Mouse (Mus musculus) intestine, embryonic 15.5 days (tissue): Measurements from ENCODE around the gene Efcc1. TPM values are rescaled to one million over a fixed set of nuclear protein-coding genes. Genes with fewer than 3 reads are reported as not detected.

Experiments
- ATAC-seq: fragments of 200-750 bp; cut with Nextera tagmentation; 2 replicates; pipeline ENCODE4 v1.8.0; 2017; ENCODE audit warnings: moderate TSS enrichment, moderate library complexity
- H3K27ac ChIP-seq: fragments of 300-500 bp; sonication (generic); 2 replicates; pipeline ENCODE4 v1.5.1; 2015; ENCODE audit warnings: mild to moderate bottlenecking, inconsistent platforms
- H3K27me3 ChIP-seq: fragments of 300-500 bp; sonication (generic); replicated peaks from 2 replicates; pipeline ENCODE4 v1.6.1; 2015; ENCODE audit warnings: inconsistent platforms
- H3K36me3 ChIP-seq: fragments of 300-500 bp; sonication (generic); 2 replicates; pipeline ENCODE4 v1.6.1; 2015; ENCODE audit warnings: inconsistent platforms
- H3K4me1 ChIP-seq: fragments of 300-500 bp; sonication (generic); replicated peaks from 2 replicates; pipeline ENCODE4 v1.6.1; 2015; ENCODE audit warnings: inconsistent platforms
- H3K4me2 ChIP-seq: fragments of 300-500 bp; sonication (generic); replicated peaks from 2 replicates; pipeline ENCODE4 v1.6.1; 2015; ENCODE audit warnings: mild to moderate bottlenecking, inconsistent platforms
- H3K4me3 ChIP-seq: fragments of 300-500 bp; sonication (generic); replicated peaks from 2 replicates; pipeline ENCODE4 v1.5.1; 2015; ENCODE audit warnings: inconsistent platforms
- H3K9ac ChIP-seq: fragments of 300-500 bp; sonication (generic); 2 replicates; pipeline ENCODE4 v1.6.1; 2015; ENCODE audit warnings: inconsistent platforms
- H3K9me3 ChIP-seq: fragments of 300-500 bp; sonication (generic); 2 replicates; pipeline ENCODE4 v1.6.1; 2016; ENCODE audit warnings: inconsistent platforms
- WGBS: fragments of 180-500 bp; shearing (Covaris S2); methylation state at CpG from one replicate; pipeline ENCODE4 v1.1.7; 2015; 5-methylcytosine and 5-hydroxymethylcytosine counted together
- polyA plus RNA-seq: library from polyadenylated mRNA; unstranded; fragments of >200 nt; fragmentation: Nextera tagmentation; extraction: Ambion mirVana; gene quantifications from 2 replicates; pipeline ENCODE4 v1.2.1, GENCODE M21; 2015

Efcc1 gene
- polyA plus RNA-seq, result 0.90 and 1.0 TPM in 2 replicates

GRCm38 (mm10) chr6:87730591-87731462, at the start of gene Efcc1:
TSS of gene Efcc1 (plus strand) at chr6:87730869.
- H3K4me2 ChIP-seq, result peak within 1 kb of the TSS; percentile 96
- H3K9me3 ChIP-seq, result no peaks in the 10 kb centered on the region
- H3K36me3 ChIP-seq, result no peaks in the 10 kb centered on the region
- peak within 1 kb of the TSS; percentile 52 for H3K9ac ChIP-seq
- H3K27me3 ChIP-seq, result peaks cover 45% of the 10 kb centered on the region
- WGBS, result under 1% methylated on average over 90 of the region's 90 CpGs
- H3K4me3 ChIP-seq, result peak within 1 kb of the TSS; percentile 53
- ATAC-seq, result peak; percentile 66
- peak within 1 kb of the TSS; percentile 55 for H3K27ac ChIP-seq
- peaks cover 24% of the 10 kb centered on the region for H3K4me1 ChIP-seq

GRCm38 (mm10) chr6:87695947-87696346, 34.7 kb upstream of the Efcc1 start:
- Histone ChIP-seq H3K27me3 (no peaks in the 10 kb centered on the region), H3K4me2 (no peak overlapping the region), H3K9ac (no peak overlapping the region), H3K27ac (no peak overlapping the region), H3K36me3 (no peaks in the 10 kb centered on the region), H3K4me3 (no peak overlapping the region), H3K9me3 (no peaks in the 10 kb centered on the region), H3K4me1 (no peaks in the 10 kb centered on the region)
- ATAC-seq, result no peak
- WGBS, result 69% methylated on average over 3 of the region's 3 CpGs

- H3K4me1 ChIP-seq, result no peaks in the 10 kb centered on the region
- H3K27me3 ChIP-seq, result no peaks in the 10 kb centered on the region
- ATAC-seq, result no peak
- H3K9ac ChIP-seq, result no peak overlapping the region
- 93% methylated on average over 4 of the region's 4 CpGs for WGBS
- H3K27ac ChIP-seq, result no peak overlapping the region
- H3K36me3 ChIP-seq, result no peaks in the 10 kb centered on the region
- no peak overlapping the region for H3K4me2 ChIP-seq
- H3K9me3 ChIP-seq, result no peaks in the 10 kb centered on the region
- no peak overlapping the region for H3K4me3 ChIP-seq
Measured at GRCm38 (mm10) chr6:87696544-87696943, 34.1 kb upstream of the Efcc1 start.

- 42% methylated on average over 3 of the region's 3 CpGs for WGBS
- H3K27ac ChIP-seq, result no peak overlapping the region
- no peak overlapping the region for H3K4me3 ChIP-seq
- H3K27me3 ChIP-seq, result no peaks in the 10 kb centered on the region
- no peaks in the 10 kb centered on the region for H3K36me3 ChIP-seq
- no peaks in the 10 kb centered on the region for H3K9me3 ChIP-seq
- no peak for ATAC-seq
- no peaks in the 10 kb centered on the region for H3K4me1 ChIP-seq
- H3K4me2 ChIP-seq, result no peak overlapping the region
- no peak overlapping the region for H3K9ac ChIP-seq
Measured at GRCm38 (mm10) chr6:87706246-87706645, 24.4 kb upstream of the Efcc1 start.

GRCm38 (mm10) chr6:87712311-87712710, 18.4 kb upstream of the Efcc1 start:
- H3K4me3 ChIP-seq, result no peak overlapping the region
- WGBS, result 87% methylated on average over 4 of the region's 4 CpGs
- ATAC-seq, result no peak
- H3K36me3 ChIP-seq, result no peaks in the 10 kb centered on the region
- H3K27me3 ChIP-seq, result no peaks in the 10 kb centered on the region
- H3K27ac ChIP-seq, result no peak overlapping the region
- no peak overlapping the region for H3K4me2 ChIP-seq
- H3K4me1 ChIP-seq, result no peaks in the 10 kb centered on the region
- no peaks in the 10 kb centered on the region for H3K9me3 ChIP-seq
- no peak overlapping the region for H3K9ac ChIP-seq

- ATAC-seq, result no peak
- no peaks in the 10 kb centered on the region for H3K27me3 ChIP-seq
- H3K9me3 ChIP-seq, result no peaks in the 10 kb centered on the region
- H3K36me3 ChIP-seq, result no peaks in the 10 kb centered on the region
- no peak overlapping the region for H3K4me3 ChIP-seq
- H3K27ac ChIP-seq, result no peak overlapping the region
- WGBS, result 82% methylated on average over 4 of the region's 4 CpGs
- H3K4me2 ChIP-seq, result no peak overlapping the region
- H3K9ac ChIP-seq, result no peak overlapping the region
- no peaks in the 10 kb centered on the region for H3K4me1 ChIP-seq
Measured at GRCm38 (mm10) chr6:87714091-87714490, 16.6 kb upstream of the Efcc1 start.

GRCm38 (mm10) chr6:87722631-87723030, 8.0 kb upstream of the Efcc1 start:
- Histone ChIP-seq H3K36me3 (no peaks in the 10 kb centered on the region), H3K4me2 (no peak overlapping the region), H3K9ac (no peak overlapping the region), H3K4me3 (no peak overlapping the region), H3K27me3 (no peaks in the 10 kb centered on the region), H3K9me3 (no peaks in the 10 kb centered on the region), H3K4me1 (no peaks in the 10 kb centered on the region), H3K27ac (no peak overlapping the region)
- 9% methylated on average over 13 of the region's 13 CpGs for WGBS
- ATAC-seq, result peak; percentile 61; the same call in 1 of the 2 replicates

- H3K27ac ChIP-seq, result no peak overlapping the region
- no peak for ATAC-seq
- H3K36me3 ChIP-seq, result no peaks in the 10 kb centered on the region
- H3K27me3 ChIP-seq, result peaks cover 14% of the 10 kb centered on the region
- 80% methylated on average over 7 of the region's 7 CpGs for WGBS
- H3K4me3 ChIP-seq, result no peak overlapping the region
- no peak overlapping the region for H3K4me2 ChIP-seq
- 0 out of 2 replicates have a peak, but pooled peaks cover under 1% of the 10 kb centered on the region for H3K4me1 ChIP-seq
- H3K9me3 ChIP-seq, result no peaks in the 10 kb centered on the region
- H3K9ac ChIP-seq, result no peak overlapping the region
Measured at GRCm38 (mm10) chr6:87725267-87725912, 5.3 kb upstream of the Efcc1 start.

GRCm38 (mm10) chr6:87728102-87728501, 2.6 kb upstream of the Efcc1 start:
- no peaks in the 10 kb centered on the region for H3K36me3 ChIP-seq
- no peak overlapping the region for H3K9ac ChIP-seq
- H3K9me3 ChIP-seq, result no peaks in the 10 kb centered on the region
- no peak overlapping the region for H3K4me2 ChIP-seq
- no peak overlapping the region for H3K27ac ChIP-seq
- H3K27me3 ChIP-seq, result peaks cover 39% of the 10 kb centered on the region
- H3K4me3 ChIP-seq, result no peak overlapping the region
- peaks cover 24% of the 10 kb centered on the region for H3K4me1 ChIP-seq
- no peak for ATAC-seq
- WGBS, result 61% methylated on average over 3 of the region's 3 CpGs

- Histone ChIP-seq H3K9me3 (no peaks in the 10 kb centered on the region), H3K4me2 (peak overlapping the region; percentile 96), H3K4me1 (peaks cover 24% of the 10 kb centered on the region), H3K4me3 (peak overlapping the region; percentile 53), H3K27me3 (peaks cover 45% of the 10 kb centered on the region), H3K36me3 (no peaks in the 10 kb centered on the region), H3K9ac (no peak overlapping the region), H3K27ac (no peak overlapping the region)
- ATAC-seq, result no peak
- WGBS, result 20% methylated on average over 13 of the region's 13 CpGs
Measured at GRCm38 (mm10) chr6:87730141-87730540, 528 bp upstream of the Efcc1 start.

GRCm38 (mm10) chr6:87731463-87732095, 910 bp downstream of the Efcc1 start:
- Histone ChIP-seq H3K4me3 (peak overlapping the region; percentile 53), H3K27me3 (peaks cover 45% of the 10 kb centered on the region), H3K9me3 (no peaks in the 10 kb centered on the region), H3K36me3 (no peaks in the 10 kb centered on the region), H3K27ac (no peak overlapping the region), H3K4me2 (peak overlapping the region; percentile 96), H3K9ac (peak overlapping the region; percentile 52), H3K4me1 (peaks cover 24% of the 10 kb centered on the region)
- WGBS, result 7% methylated on average over 19 of the region's 19 CpGs
- ATAC-seq, result no peak; the same call in 1 of the 2 replicates
